Mouse (Mus musculus) testis, postnatal 14 days (tissue): ENCODE data around the gene Bag6.
A peak's percentile ranks its signal among the peaks of the same experiment; 100 is the strongest.

Experiments used
- DNase-seq: peaks from one replicate; pipeline ENCODE4 v3.0.0; 2021; ENCODE audit warnings: low spot score

The Bag6 gene

DNA sequence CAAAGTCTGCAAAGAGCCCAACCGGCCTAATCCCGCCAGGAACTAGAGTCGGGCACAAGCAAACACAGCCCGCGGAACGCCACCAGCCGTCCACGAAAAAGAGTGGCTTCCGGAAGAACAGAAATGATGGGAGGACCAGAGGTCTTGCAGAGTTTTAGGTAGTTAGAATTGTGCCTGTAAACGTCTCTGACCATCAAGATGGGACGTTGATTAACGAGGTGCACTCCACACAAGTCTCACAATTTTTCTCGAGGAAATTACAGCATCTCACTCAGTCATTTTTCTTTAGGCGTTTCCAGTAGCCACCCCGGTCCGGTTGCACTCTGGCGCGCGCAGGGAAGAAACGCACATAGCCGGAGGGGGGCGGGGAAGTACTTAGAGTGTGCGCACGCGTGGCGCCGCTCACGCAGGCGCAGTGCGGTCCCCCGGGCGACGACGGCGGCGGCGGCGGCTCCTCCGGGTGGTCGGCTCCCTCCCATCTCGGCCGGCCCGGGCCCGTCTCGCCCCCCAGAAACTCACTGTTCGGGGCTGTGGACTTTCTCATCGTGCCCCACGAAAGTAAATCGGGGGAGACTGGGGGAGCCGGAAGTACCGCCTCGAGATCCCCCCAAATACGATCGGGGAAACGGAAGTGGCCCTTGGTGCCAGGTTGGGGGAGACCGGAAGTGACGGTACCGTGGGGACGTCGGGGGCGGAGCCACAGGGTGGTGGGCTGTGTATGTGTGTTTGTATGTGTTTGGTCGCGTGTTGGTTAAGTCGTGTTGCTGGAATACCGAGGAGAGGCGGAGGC lies at the start of gene Bag6:
Bag6 (plus strand) TSS at position 378 of the 790 bp plus-strand sequence.
- peak; percentile 92 for DNase-seq

DNA sequence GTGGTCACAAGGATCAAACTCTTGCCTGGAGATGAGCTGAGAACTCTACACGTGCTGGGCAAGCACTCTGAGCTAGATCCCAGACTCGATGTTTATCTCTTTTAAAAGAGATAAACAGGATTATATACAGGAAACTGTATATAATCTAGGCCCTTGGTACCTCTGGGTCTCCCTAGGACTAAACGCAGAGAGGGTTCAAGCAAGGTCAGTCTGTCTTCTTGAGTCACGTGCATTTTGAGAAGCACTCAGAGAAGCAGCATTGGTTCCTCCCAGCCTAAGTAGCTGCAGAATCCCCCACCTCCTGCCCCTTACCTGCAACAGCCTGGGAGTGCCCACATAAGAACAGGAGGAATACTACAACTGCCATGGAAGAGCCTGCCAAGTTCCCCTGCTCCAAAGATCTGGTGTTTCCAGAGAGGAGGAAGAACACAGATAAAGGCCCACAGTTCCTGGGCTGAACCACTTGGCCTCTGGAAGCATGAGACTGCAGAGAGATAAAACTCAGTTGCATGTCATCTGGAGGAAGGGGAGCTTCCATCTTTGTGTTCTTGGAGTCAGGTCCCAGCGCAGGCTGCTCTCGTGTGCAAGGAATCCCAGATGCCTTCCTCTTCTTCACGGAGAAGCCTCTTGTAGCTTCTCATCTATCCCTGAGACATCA lies 49.6 kb upstream of the Bag6 start, which contains the start of gene Ly6g6f:
Ly6g6f (minus strand) TSS at position 403 of the 658 bp plus-strand sequence.
- no peak for DNase-seq

DNA sequence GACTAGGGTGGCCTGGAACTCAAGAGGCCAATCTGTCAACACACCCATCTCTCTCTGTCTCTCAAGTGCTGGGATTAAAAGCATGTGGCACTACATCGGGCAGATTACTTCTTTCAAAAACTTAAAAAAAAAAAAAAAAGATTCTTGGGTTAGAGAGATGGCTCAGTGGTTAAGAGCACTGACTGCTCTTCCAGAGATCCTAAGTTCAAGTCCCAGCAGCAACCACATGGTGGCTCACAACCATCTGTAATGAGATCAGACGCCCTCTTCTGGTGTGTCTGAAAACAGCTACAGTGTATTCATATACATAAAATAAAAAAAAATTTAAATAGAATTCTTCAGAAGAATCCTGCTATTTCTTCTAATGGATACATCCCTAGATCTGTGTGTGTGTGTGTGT lies 46.8 kb upstream of the Bag6 start:
- DNase-seq = no peak

DNA sequence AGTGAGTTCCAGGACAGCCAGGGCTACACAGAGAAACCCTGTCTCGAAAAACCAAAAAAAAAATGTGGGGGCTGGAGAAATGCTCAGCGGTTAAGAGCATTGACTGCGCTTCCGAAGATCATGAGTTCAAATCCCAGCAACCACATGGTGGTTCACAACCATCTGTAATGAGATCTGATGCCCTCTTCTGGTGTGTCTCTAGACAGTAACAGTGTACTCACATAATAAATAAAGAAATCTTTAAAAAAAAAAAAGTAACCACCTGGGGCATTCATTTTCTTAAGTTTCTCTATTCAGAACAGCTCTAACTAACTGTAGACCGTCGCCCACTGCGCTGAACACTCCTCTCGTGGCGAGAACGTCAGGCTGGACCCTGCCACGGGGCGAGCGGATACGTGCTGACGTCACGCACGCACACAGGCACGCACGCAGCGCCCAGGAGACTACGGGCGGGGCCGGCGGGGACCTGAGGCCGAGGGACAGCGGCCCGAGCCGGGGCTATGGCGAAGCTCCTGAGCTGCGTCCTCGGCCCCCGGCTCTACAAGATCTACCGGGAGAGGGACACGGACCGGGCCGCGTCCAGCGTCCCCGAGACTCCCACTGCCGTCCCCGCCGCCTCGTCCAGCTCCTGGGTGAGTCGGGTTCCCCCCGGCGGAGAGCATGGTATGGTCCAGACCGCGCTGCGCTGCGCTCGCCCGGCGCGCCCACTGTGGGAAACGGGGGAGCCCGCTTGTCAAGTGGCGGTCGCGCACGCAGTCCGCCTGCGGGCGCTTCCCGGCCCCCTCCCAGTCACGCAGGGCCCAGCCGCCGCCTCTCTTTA lies 45.9 kb upstream of the Bag6 start, which contains the start of gene Abhd16a:
Abhd16a (plus strand) TSS at position 439 of the 820 bp plus-strand sequence.
- peak; percentile 92 for DNase-seq

DNA sequence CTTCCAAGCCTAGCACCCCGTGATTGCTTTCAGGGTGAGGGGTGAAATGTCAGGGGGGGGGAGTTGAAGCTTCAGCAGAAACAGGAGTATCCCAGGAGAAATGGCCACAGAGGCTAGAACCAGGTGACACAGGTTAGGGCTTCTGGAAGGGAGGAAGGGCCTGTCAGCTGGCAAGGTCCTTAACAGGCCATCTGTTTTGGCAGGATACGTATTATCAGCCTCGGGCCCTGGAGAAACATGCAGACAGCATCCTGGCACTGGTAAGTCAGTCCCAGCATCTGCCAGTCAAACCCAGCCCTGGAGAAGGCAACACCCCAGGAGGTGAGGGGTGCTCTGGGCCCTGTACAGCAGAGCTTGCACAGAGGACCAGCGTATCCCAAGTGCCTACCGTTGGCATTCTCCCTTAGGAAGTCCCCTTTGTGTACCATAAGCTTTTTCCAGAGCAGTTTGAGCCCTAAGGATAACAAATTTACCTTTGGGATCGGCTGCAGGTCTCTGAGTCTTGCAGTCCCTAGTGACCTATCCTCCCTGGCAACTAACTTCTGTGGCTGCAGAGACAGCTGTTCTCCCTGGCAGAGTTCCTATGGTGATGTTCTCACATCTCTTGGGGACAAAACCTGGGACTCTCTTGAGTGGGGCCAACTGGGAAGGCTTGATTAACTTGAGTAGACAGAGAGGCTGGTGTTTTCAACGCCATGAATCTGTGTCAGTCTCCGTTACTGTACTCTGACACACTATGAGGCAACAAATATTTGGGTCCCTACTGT lies 44.6 kb upstream of the Bag6 start:
- no peak for DNase-seq

DNA sequence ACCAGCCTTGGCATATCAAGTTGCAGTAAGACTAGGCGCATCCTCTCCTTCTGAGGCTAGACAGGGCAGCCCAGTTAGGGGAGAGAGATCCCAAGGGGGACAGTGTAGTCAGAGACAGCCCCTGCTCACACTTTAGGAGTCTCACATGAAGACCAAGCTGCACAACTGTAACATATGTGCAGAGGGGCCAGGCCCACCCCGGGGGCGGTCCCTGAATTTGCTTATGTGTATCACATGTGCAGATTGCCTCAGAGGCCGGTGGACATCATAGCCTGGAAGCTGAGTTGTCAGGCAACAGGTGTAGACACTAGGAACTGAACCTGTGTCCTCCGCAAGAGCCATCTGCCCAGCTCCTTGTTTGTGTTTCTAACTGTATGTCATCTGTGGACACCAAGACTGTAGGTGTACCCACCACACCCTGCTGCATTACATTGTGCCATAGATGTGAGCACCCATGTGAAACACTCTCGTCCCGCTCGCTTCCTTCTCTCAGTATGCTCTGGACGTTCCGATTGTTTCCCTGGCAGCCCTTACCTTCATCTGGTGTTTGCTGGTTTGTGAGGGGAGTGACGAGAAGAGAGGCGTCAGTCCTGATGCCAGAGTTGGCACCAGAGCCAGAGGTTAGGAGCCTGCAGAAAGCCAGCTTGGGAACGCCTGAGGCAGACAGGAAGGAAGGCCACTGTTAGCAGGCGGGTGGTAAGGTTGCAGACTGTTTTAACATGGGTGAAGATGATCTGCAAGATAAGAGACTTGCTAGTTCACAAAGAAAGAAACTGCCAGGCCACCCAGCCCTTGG lies 42.4 kb upstream of the Bag6 start:
- DNase-seq = no peak

- DNase-seq = no peak
Observed at GRCm38 (mm10) chr17:35094475-35095365, 40.3 kb upstream of the Bag6 start.

- no peak for DNase-seq
Observed at GRCm38 (mm10) chr17:35096597-35096996, 38.4 kb upstream of the Bag6 start.

GRCm38 (mm10) chr17:35097164-35097655 lies 37.8 kb upstream of the Bag6 start:
- no peak for DNase-seq

GRCm38 (mm10) chr17:35100196-35100765 lies 34.7 kb upstream of the Bag6 start:
- DNase-seq = no peak

DNA sequence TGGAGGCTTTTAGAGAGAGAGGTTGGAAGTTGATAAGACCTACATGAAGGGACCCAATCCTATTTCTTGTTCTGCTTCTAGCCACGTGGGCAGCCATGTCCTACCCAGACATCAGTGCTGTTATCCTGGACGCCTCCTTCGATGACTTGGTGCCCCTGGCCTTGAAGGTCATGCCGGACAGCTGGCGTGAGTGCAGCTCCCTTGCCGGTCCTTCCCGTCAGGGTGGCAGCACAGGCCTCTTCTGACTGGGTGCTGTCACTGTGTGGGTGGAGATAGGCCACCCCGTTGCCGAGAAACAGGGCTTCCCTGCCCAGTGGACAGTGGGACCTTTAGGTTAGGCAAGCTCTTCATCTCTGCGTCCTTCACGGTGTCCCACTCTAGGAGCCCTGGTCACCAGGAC lies 33.8 kb upstream of the Bag6 start:
- no peak for DNase-seq

DNA sequence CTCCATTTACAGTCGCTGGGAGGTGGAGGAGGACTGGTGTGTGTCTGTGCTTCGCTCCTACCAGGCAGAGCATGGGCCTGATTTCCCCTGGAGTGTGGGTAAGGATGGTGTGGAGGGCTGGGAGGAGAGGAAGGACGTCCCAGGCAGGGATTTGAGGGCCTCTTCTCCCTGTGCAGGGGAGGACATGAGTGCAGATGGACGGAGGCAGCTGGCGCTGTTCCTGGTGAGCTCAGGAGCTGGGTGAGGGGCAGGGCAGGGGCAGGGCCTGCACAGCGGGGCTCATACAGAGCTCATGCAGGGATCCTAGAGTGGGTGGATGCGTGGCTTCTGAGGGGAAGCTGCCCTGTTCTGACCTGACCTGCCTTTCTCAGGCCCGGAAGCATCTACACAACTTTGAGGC lies 32.7 kb upstream of the Bag6 start:
- DNase-seq = no peak

DNA sequence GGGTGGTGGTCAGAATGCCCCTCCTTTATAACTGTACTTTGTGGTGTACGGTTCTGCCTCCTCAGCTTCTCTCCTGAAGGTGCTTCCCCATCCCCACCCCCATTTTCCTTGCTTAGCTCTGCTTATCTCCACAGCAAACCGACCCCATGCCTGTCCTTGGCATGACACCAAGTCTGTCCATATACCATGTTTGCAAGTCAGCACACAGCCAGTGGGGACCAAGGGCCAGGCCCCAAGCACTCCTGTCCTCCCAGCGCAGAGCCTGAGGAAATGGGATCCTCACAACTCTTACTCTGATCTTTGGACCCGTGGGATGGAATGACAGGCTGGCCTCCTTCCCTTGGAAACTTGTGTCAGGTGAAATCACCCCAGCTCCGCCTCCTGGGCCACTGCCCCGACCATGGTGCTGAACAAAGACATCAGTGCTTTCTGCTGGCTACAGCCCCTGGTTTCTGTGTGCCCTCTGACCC lies 31.7 kb upstream of the Bag6 start:
- DNase-seq = no peak

DNA sequence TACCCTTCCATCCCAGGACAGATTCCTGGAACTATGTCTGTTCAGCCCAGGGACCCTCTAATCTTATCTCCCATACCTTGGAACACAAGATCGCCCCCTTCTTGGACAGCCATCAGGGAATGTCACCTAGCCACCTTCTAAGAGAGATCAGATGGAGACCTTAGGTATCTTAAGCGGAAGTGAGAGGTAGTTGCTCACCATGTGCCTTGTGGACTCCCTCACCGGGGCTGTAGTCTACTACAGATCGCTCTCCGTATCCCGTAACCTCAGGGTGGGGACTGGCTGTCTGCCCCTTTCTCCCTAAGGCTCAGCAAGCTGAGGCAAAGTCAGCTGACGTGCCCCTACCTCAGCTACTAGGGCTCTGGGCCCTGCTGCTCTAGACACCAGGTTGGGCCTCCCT lies 30.9 kb upstream of the Bag6 start:
- no peak for DNase-seq

GRCm38 (mm10) chr17:35104754-35105153 lies 30.2 kb upstream of the Bag6 start:
- DNase-seq = no peak

GRCm38 (mm10) chr17:35105740-35106389 lies 29.1 kb upstream of the Bag6 start:
- no peak for DNase-seq

DNA sequence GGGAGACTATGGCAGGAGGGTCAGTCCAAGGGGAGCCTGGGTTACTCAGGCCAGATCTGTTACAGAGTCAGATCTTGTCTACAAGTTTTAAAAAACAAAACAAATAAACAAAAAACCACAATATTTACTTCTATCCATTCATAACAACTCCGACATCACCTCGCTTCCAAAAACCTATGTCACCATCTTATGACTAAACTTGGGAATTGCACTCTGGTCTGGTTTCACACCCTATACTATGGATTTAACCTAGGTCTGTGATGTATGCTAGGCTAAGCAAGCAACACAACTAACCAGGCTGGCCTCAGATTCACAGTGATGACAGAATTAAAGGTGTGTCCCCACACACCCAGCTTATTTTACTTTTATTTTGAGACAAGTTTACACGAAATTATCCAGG lies 28.5 kb upstream of the Bag6 start:
- DNase-seq = no peak

GRCm38 (mm10) chr17:35108097-35108496 lies 26.9 kb upstream of the Bag6 start, which contains the start of gene Ly6g5c:
Ly6g5c (plus strand) TSS chr17:35108279.
- DNase-seq = no peak

- no peak for DNase-seq
Observed at GRCm38 (mm10) chr17:35111774-35112173, 23.2 kb upstream of the Bag6 start.
